Mouse (Mus musculus) hindbrain, embryonic 16.5 days (tissue): Measurements from ENCODE around the gene Higd1c. TPM values are rescaled to one million over a fixed set of nuclear protein-coding genes. Genes with fewer than 3 reads are reported as not detected.
"Not testable (repeated sequence)": the region's sequence is repeated elsewhere in the genome, so short reads cannot be mapped to it uniquely, and the experiment has no call there.

Source experiments
- ATAC-seq: fragments of 200-750 bp; cut with Nextera tagmentation; 2 replicates; pipeline ENCODE4 v1.8.0; 2017; ENCODE audit warnings: moderate TSS enrichment, moderate library complexity
- H3K27ac ChIP-seq: fragments of 300-500 bp; sonication (generic); 2 replicates; pipeline ENCODE4 v1.5.1; 2014; ENCODE audit warnings: low read depth, mild to moderate bottlenecking, control low read depth, low read length, moderate library complexity
- H3K27me3 ChIP-seq: fragments of 300-500 bp; sonication (generic); replicated peaks from 2 replicates; pipeline ENCODE4 v1.6.1; 2014; ENCODE audit warnings: low read length; ENCODE audit not compliant: control insufficient read depth, insufficient read depth
- H3K36me3 ChIP-seq: fragments of 300-500 bp; sonication (generic); 2 replicates; pipeline ENCODE4 v1.6.1; 2014; ENCODE audit warnings: mild to moderate bottlenecking, low read length, moderate library complexity, mixed read lengths; ENCODE audit not compliant: control insufficient read depth, insufficient read depth
- H3K4me1 ChIP-seq: fragments of 300-500 bp; sonication (generic); 2 replicates; pipeline ENCODE4 v1.6.1; 2014; ENCODE audit warnings: low read depth, low read length; ENCODE audit not compliant: control insufficient read depth, insufficient read depth
- H3K4me2 ChIP-seq: fragments of 300-500 bp; sonication (generic); 2 replicates; pipeline ENCODE4 v1.6.1; 2014; ENCODE audit warnings: mild to moderate bottlenecking, low read length, control low read depth, moderate library complexity
- H3K4me3 ChIP-seq: fragments of 300-500 bp; sonication (generic); 2 replicates; pipeline ENCODE4 v1.5.1; 2014; ENCODE audit warnings: mild to moderate bottlenecking, low read length, control low read depth, moderate library complexity
- H3K9ac ChIP-seq: fragments of 300-500 bp; sonication (generic); 2 replicates; pipeline ENCODE4 v1.6.1; 2014; ENCODE audit warnings: low read depth, mild to moderate bottlenecking, control low read depth, low read length, moderate library complexity
- H3K9me3 ChIP-seq: fragments of 300-500 bp; sonication (generic); 2 replicates; pipeline ENCODE4 v1.6.1; 2014; ENCODE audit warnings: mild to moderate bottlenecking, low read length, moderate library complexity; ENCODE audit not compliant: control insufficient read depth
- WGBS: fragments of 180-500 bp; shearing (Covaris S2); extraction: QIAGEN DNeasy Blood & Tissue Kit; methylation state at CpG from one replicate; pipeline ENCODE4 v1.1.7; 2014; 5-methylcytosine and 5-hydroxymethylcytosine counted together
- polyA plus RNA-seq: library from polyadenylated mRNA; unstranded; fragments of >200 nt; fragmentation: Nextera tagmentation; extraction: Ambion mirVana; gene quantifications from 2 replicates; pipeline ENCODE4 v1.2.1, GENCODE M21; 2015

Gene Higd1c
- polyA plus RNA-seq, 1 experiment from 2014 or later, result not detected

- WGBS, result 82% methylated on average over 6 of the region's 6 CpGs
- no peak overlapping the region for H3K9ac ChIP-seq
- H3K27me3 ChIP-seq, result no peaks in the 10 kb centered on the region
- no peaks in the 10 kb centered on the region for H3K4me1 ChIP-seq
- no peaks in the 10 kb centered on the region for H3K9me3 ChIP-seq
- no peak overlapping the region for H3K4me2 ChIP-seq
- no peak overlapping the region for H3K27ac ChIP-seq
- no peak for ATAC-seq
- no peaks in the 10 kb centered on the region for H3K36me3 ChIP-seq
- no peak overlapping the region for H3K4me3 ChIP-seq
Measured at GRCm38 (mm10) chr15:100351501-100352060, 12.8 kb upstream of the Higd1c start.

- Histone ChIP-seq H3K27me3 (no peaks in the 10 kb centered on the region), H3K36me3 (no peaks in the 10 kb centered on the region), H3K4me2 (no peak within 1 kb of the TSS), H3K4me1 (no peaks in the 10 kb centered on the region), H3K4me3 (no peak within 1 kb of the TSS), H3K9me3 (no peaks in the 10 kb centered on the region), H3K9ac (no peak within 1 kb of the TSS), H3K27ac (no peak within 1 kb of the TSS)
- 84% methylated on average over 10 of the region's 10 CpGs for WGBS
- ATAC-seq, result no peak
Measured at GRCm38 (mm10) chr15:100352711-100353250, 11.6 kb upstream of the Higd1c start, which contains the start of the genes Methig1 and Mettl7a2. Gene Methig1 (plus strand): TSS chr15:100353149. Gene Mettl7a2 (plus strand): TSS chr15:100353200.

GRCm38 (mm10) chr15:100353399-100353798, 10.9 kb upstream of the Higd1c start:
- H3K4me3 ChIP-seq, H3K27ac ChIP-seq, ATAC-seq, H3K9me3 ChIP-seq, H3K4me2 ChIP-seq, H3K4me1 ChIP-seq, H3K9ac ChIP-seq, H3K36me3 ChIP-seq, H3K27me3 ChIP-seq: not testable (repeated sequence)
- 94% methylated on average over 10 of the region's 22 CpGs for WGBS

GRCm38 (mm10) chr15:100355876-100356275, 8.5 kb upstream of the Higd1c start:
- Histone ChIP-seq H3K36me3 (no peaks in the 10 kb centered on the region), H3K27ac (no peak overlapping the region), H3K4me2 (no peak overlapping the region), H3K9ac (no peak overlapping the region), H3K4me1 (no peaks in the 10 kb centered on the region), H3K4me3 (no peak overlapping the region), H3K9me3 (no peaks in the 10 kb centered on the region), H3K27me3 (no peaks in the 10 kb centered on the region)
- no peak for ATAC-seq
- 86% methylated on average over 5 of the region's 5 CpGs for WGBS

- H3K9me3 ChIP-seq, H3K27ac ChIP-seq, H3K9ac ChIP-seq, H3K4me2 ChIP-seq, H3K36me3 ChIP-seq, H3K4me1 ChIP-seq, ATAC-seq, H3K27me3 ChIP-seq, H3K4me3 ChIP-seq: not testable (repeated sequence)
- 53% methylated on average over 9 of the region's 9 CpGs for WGBS
Measured at GRCm38 (mm10) chr15:100365967-100366366, 1.6 kb downstream of the Higd1c start.

GRCm38 (mm10) chr15:100367119-100367518, 2.8 kb downstream of the Higd1c start:
- H3K27me3 ChIP-seq, result no peaks in the 10 kb centered on the region
- no peak overlapping the region for H3K4me3 ChIP-seq
- 72% methylated on average over 7 of the region's 7 CpGs for WGBS
- no peaks in the 10 kb centered on the region for H3K9me3 ChIP-seq
- H3K9ac ChIP-seq, result no peak overlapping the region
- no peak overlapping the region for H3K4me2 ChIP-seq
- no peak for ATAC-seq
- no peaks in the 10 kb centered on the region for H3K4me1 ChIP-seq
- H3K36me3 ChIP-seq, result no peaks in the 10 kb centered on the region
- H3K27ac ChIP-seq, result no peak overlapping the region

GRCm38 (mm10) chr15:100375066-100375465, 10.7 kb downstream of the Higd1c start:
- no peak for ATAC-seq
- Histone ChIP-seq H3K36me3 (no peaks in the 10 kb centered on the region), H3K27me3 (no peaks in the 10 kb centered on the region), H3K27ac (no peak overlapping the region), H3K9ac (no peak overlapping the region), H3K4me2 (no peak overlapping the region), H3K9me3 (peaks cover 3% of the 10 kb centered on the region; the same call in 1 of the 2 replicates), H3K4me1 (no peaks in the 10 kb centered on the region), H3K4me3 (no peak overlapping the region)
- WGBS, result 34% methylated on average over 5 of the region's 5 CpGs

- not testable (repeated sequence) for H3K36me3 ChIP-seq, H3K9ac ChIP-seq, H3K9me3 ChIP-seq, H3K27me3 ChIP-seq, H3K4me3 ChIP-seq, H3K4me1 ChIP-seq, ATAC-seq, H3K27ac ChIP-seq, H3K4me2 ChIP-seq
- WGBS, result 26% methylated on average over 3 of the region's 9 CpGs
Measured at GRCm38 (mm10) chr15:100377847-100378505, 13.6 kb downstream of the Higd1c start.

GRCm38 (mm10) chr15:100379658-100380057, 15.3 kb downstream of the Higd1c start:
- no peak overlapping the region for H3K9ac ChIP-seq
- no peak overlapping the region for H3K4me3 ChIP-seq
- no peak overlapping the region for H3K27ac ChIP-seq
- H3K9me3 ChIP-seq, result no peaks in the 10 kb centered on the region
- no peak overlapping the region for H3K4me2 ChIP-seq
- no peaks in the 10 kb centered on the region for H3K36me3 ChIP-seq
- H3K27me3 ChIP-seq, result no peaks in the 10 kb centered on the region
- H3K4me1 ChIP-seq, result no peaks in the 10 kb centered on the region
- WGBS, result 90% methylated on average over 8 of the region's 8 CpGs
- no peak for ATAC-seq
